Mouse (Mus musculus): ENCODE data around the gene Snx17.
"Not testable (repeated sequence)": the region's sequence is repeated elsewhere in the genome, so short reads cannot be mapped to it uniquely, and the experiment has no call there.

Gene Snx17

DNA sequence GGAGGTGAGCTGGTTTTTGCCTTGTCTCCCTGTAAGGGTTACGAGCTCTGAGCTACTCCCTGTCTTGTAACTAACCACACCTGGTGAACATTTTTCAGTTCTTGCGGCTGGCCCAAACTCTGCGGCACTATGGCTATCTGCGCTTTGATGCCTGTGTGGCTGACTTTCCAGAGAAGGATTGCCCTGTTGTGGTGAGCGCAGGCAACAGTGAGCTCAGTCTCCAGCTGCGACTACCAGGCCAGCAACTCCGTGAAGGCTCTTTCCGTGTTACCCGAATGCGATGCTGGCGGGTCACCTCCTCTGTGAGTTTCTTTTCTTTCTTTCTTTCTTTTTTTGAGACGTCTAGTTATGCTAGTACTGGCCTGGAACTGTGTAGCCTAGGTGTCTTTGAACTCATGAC lies 4.0 kb downstream of the Snx17 start:
- DNase-seq (ENCODE audit: low spot score) = no peak

DNA sequence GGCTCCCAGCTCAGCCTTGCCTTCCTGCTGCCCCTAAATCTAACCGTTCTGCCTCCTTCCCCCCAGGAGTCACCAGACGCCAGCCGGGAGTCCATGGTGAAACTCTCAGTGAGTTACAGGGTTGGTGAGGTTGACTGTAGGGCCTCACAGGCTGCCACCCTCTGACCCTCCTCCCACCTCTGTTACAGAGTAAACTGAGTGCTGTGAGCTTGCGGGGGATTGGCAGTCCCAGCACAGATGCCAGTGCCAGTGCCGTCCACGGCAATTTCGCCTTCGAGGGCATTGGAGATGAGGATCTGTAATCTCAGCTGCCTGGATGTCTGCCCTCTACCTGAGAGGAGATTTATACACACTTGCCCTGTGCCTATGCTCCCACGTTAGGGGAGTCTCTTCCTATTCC lies 5.1 kb downstream of the Snx17 start:
- no peak for DNase-seq (ENCODE audit: low spot score)

DNA sequence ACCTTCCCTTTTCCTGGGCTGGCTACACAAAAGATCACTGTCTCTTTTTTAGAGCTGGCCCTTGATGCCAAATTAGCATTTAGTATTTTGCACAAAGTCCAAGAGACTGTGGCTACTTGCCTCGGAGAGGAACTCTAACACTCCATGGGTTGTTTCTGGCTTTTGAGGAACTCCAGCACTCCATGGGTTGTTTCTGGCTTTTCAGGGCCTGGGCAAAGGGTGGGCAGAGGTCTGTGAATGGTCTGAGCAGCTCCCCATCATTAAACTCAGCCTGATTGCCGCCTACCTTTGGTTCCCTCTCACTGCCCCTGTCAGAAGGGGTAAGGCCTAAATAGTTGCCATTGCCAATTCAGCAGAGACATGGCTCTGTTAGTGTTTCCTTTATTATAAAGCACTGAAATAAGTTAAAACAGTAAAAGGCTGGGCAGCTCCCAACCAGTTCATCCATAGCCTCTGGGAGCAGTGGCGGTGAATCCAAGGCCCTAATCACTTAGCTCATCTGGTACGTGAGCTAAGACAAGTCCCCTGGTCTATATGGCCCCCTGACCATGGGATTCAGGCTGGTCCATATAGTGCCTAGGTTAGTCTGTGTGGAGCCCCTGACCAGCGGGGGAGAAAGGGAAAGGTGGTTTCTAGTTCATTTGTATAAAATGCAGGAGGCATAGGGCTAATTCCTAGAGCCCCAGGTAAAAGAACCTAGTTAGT lies 5.7 kb downstream of the Snx17 start:
- no peak for DNase-seq (ENCODE audit: low spot score)

DNA sequence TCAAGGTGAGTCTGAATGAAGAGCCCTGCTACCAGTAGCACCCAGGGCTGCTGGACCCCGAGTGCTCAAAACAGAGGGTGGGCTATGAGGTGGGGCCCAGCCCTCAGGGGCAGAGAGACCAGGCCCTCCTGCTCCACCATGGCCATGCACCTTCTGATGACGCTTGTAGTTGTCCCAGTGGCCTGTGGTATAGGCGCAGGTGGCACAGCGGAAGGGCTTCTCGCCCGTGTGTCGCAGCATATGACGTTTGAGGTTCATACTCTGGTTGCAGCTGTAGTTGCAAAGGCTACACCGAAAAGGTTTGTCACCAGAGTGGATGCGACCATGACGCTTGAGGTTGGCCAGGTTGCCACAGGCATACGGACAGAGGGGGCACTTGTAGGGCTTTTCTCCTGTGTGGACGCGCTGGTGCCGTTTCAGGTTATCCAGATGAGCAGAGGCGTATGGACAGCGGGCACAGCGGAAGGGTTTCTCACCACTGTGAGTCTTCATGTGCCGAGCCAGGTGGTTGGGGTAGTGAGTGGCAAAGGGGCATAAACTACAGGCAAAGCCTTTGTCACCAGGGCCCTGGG lies 6.4 kb downstream of the Snx17 start:
- no peak for DNase-seq (ENCODE audit: low spot score)

DNA sequence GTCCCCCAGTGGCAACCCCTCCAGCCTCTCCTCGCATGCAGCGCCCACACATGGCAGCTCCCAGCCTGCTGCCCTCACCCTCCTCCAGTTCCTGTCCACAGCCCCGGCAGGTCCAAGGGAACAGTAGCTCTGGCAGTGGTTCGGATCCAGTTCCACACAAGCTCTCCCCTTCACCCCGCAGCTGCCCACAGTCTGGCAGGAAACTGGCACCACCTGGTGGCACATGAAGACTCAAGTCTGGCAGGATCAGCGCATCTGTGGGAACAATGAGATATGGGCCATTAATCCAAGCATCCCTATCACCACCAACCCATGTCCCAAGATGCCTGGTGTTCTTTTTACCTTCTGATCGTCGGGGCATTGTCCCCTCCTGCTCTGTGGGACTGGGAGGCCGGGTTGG lies 6.9 kb downstream of the Snx17 start:
- no peak for DNase-seq (ENCODE audit: low spot score)

DNA sequence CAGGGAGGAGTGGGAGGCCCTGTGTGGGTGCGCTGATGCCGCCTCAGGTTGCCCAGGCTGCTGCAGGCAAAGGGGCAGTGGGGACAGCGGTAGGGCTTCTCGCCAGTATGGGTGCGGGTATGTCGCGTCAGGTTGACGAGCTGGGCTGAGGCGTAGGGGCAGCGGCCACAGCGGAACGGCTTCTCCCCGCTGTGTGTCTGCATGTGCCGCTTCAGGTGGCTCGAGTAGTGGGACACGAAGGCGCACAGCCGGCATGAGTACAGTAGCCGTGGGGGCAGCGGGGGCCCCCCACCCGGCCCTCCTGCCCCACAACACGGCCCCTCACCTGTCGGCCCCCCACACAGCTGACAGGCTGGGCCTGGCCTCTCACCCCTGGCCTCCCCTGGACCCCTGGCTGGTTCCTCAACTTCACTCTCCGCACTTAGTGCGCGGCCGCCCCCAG lies 7.3 kb downstream of the Snx17 start:
- DNase-seq (ENCODE audit: low spot score) = no peak

DNA sequence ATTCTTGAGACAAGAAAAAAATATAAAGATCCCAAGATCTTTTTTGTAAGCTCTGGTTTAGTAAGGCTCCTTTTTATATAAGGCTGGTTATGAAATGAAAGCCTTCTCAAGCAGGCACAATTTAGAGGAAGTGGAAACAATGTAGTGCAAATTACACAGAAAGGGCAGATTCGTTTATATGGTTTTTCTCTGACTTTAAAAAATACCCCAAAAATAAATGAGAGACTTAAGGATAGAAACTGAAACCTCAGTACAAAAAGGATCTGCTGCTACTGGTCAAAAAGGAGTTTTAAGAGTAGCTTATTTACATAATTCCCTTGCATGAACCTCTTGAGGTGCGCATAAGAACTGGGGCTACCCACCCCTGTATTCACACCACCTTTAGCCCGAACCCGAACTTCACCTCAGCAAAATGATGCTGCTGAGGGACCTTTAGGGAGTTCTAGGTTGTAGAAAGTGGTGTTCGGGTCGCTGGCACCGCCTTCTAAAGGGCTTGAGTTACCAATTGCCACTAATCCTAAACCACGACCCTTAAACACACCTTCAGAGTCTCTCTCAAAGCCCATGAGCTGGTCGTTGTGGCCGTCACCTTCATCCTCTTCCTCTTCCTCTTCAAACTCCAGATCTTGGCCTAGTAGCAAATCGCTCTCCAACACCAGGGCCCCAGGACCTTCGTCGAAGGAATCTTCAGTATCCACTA lies 8.2 kb downstream of the Snx17 start:
- DNase-seq (ENCODE audit: low spot score) = no peak

DNA sequence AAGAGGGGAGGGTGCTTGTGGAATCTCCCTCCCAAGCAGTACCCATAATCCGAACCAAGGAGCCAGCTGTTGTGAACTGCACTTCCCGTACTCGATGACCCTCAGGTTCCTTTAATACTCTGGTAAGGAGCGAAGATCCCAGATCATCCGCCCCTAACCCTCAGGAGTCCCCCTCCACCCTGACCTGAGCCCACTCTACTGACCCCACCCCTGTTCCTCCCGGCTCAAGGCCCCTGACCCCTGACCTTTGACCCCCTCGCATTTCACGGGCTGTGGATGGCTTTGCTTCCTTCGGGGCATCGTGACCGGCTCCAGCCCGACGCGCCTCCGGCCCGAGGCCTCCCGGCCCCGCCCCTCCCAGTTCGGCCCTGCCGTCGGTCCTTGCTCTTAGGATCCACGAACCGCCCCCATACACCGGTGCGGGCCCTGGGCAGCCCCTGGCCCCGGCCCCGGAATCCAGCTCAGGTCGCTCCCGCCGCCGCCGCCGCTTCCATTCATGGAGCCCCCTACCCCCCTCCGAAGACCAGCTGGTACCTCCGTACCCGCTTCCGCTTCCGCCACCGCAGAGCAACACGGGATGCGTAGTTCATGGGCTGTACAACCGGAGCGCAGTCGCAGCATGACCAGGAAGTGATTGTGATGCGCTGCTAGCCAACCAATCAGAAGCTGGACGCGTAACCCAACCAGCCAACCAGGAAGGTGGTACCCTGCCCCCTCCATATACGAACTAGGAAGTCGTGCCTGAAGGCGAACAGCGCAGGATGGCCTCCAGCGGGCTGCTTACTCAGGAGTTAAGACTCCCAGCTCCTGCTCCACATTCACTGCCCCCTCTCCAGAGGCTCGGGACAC lies 8.9 kb downstream of the Snx17 start, which contains the start of gene Zfp513:
TSS of gene Zfp513 (minus strand) at position 562 of the 849 bp plus-strand sequence.
- DNase-seq (ENCODE audit: low spot score) = peak; percentile 97

DNA sequence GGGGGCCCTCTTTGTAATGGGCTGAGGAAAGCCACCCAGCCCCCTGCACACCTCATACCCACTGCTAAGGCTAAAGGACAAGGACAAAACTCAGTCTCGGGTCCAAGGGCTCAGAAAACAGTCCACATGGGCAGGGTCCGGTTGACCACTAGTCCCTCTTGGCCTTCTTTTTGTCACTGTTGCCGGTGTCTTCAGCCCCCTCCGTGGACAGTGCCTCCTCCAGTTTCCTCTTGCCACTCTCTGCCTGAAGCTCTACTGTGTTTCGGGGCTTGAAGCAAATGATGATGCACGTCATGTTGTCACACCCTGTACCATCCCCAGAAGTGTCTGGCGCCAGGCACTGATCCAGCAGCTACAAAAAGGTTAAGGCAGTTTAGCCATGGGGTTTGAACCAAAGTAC lies 9.9 kb downstream of the Snx17 start:
- DNase-seq (ENCODE audit: low spot score) = no peak

DNA sequence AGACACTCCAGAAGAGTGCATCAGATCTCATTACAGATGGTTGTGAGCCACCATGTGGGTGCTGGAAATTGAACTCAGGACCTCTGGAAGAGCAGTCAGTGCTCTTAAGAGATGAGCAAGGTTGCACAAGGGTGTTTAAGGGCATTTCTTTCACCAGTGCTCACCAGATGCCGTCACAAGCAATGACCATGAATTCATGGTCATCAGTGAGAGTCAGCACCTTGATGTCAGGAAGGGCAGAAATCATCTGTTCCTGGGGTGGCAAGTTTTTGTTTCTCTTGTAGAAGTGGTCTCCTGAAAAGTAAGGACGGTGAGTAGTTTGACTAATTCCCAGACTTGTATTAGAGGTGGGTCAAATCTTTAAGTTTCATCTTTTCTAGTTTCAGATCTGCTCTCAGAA lies 10.8 kb downstream of the Snx17 start:
- DNase-seq (ENCODE audit: low spot score) = no peak

DNA sequence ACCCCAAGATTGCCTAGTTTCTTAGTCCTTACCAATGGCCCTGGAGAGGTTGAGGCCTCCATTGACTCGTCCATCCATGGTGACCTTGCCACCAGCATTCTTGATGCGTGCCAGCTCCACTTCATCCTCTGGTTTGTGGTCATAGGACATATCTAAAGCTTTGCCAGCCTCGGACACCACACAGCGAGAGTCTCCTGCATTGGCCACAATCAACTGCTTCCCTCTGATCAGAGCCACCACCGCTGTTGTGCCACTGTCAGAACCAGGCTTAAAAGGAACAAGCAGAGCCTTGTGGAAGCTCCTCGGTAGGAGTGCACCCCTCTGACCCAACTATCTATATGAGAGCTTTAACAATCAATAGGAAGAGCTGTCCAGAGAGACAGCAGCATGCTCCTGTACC lies 11.4 kb downstream of the Snx17 start:
- DNase-seq (ENCODE audit: low spot score) = no peak

DNA sequence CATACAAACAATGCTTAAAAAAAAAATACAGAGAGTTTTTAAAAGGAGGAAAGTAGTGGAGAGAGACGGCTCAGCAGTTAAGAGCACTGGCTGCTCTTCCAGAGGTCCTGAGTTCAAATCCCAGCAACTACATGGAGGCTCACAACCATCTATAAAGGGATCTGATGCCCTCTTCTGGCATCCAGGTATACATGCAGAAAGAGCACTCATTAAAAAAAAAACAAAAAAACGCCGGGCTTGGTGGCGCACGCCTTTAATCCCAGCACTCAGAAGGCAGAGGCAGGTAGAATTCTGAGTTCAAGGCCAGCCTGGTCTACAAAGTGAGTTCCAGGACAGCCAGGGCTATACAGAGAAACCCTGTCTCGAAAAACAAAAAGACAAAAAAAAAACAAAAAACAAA lies 23.5 kb downstream of the Snx17 start:
- not testable (repeated sequence) for DNase-seq (ENCODE audit: low spot score)

DNA sequence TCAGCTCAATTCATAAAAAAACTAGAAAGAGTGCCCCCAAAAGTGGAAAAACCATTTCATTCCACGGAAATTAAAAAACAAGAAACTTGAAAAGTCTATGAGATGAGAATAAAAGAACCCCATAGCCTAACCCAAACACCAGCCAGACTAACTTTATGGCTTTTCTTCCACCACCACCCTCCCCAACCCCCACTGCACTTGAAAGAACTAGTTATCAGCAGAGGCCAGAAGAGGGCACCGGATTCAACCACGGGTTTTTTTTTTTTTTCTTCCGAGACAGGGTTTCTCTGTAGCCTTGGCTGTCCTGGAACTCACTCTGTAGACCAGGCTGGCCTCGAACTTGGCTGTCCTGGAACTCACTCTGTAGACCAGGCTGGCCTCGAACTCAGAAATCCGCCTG lies 25.3 kb downstream of the Snx17 start:
- DNase-seq (ENCODE audit: low spot score) = no peak

DNA sequence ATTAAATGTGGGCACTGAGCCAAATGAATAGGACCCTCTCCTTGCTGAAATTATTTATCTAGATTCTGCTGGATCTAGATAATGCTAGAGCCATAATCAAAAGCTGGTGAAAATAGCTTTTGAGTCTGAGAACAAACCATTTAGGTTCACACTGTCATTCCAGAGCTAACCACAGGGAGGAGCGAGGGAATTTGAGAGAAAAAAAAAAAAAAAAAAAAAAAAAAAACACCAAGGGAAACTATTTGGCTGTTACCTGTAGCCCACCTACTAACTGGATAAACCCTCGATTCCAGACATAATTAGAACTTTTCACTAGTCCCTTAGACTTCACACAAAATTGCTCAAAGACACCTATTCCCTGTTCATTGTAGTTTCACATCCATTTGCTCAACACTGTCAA lies 26.0 kb downstream of the Snx17 start:
- no peak for DNase-seq (ENCODE audit: low spot score)

DNA sequence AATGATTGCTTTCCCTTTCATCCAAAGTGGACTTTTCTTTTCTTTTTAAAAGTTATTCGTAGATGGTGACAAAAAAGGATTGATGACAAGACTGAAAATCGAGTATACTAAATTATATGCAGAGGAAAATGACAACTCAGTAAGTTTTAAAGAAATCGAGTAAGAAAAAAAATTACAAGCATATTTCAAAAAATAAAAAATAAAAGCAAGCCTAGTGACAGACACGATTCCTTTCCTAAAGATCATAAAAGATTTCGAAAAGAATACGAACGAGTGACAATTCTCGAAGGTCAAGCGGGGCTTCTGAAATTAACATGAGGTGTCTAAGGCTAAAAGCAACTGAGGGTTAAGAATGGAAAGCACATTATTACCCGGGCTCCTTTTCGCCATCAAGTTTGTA lies 26.4 kb downstream of the Snx17 start:
- DNase-seq (ENCODE audit: low spot score) = no peak

DNA sequence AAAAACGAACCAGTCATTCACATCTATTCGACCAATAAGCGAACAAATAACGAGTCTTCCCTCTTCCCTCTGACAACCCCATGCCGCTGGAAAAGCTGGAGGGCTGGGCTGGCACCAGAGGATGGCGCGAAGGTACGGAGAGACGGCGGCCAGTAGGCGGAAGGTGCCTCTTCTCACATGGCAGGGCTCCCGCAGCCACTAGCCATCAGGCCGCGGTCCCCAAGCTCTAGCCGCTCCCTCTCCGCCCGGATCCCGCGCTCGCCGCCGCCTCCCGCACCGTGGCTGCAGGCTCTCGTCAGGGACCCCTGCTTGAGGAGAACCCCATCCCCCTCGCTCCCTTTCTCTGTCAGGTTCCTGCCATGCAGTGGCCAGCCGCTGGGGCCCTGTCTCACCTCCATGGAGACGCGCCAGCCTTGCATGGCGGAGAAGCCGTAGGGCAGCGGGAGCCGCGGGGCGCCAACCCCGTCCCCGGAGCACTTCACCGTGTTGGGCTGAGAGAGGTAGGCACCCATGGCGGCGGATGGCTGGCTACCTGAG lies 27.0 kb downstream of the Snx17 start:
- DNase-seq (ENCODE audit: low spot score) = no peak

DNA sequence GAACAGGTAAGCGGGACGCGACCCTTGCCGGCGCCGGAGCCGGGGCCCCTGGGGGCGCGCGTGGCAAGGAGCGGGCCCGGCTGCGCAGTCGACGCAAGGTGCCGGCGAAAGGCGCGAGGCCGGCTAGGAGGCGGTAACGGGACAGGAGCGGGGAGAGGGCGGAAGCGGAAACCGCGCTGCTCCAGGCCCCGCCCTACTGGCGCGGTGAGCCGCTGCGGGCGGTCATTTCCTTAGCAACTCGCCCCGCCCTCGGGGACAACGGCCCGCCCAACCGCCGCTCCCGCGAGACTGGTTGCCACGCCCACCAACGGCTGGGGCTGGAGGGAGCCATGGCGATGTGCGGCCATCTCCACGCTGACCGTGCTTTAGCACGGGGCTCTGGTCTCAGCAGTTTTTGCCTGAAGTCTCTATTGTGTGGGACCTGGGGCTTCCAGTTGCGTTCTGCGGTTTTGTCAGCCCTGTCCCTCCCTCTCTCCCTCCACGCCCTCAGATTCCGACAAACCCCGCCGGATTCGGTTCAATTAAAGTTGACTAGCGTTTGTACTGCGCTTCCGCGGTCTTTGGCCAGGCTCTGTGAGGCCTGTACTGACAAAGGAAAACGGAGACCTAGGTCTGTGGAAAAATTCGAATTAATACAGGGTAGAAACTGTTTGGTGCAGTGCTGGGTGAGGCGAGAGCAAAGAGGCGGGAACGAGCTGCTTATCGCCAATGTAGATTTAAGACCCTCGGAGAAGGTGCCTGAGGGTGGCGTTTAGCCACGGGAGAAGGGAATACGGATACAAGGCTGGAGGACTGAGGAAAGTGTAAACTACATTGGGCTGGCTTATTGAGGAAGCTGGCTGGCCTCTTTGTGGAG lies 27.6 kb downstream of the Snx17 start, which contains the start of gene Ppm1g:
TSS of gene Ppm1g (minus strand) at position 240 of the 856 bp plus-strand sequence.
- peak; percentile 97 for DNase-seq (ENCODE audit: low spot score)

DNA sequence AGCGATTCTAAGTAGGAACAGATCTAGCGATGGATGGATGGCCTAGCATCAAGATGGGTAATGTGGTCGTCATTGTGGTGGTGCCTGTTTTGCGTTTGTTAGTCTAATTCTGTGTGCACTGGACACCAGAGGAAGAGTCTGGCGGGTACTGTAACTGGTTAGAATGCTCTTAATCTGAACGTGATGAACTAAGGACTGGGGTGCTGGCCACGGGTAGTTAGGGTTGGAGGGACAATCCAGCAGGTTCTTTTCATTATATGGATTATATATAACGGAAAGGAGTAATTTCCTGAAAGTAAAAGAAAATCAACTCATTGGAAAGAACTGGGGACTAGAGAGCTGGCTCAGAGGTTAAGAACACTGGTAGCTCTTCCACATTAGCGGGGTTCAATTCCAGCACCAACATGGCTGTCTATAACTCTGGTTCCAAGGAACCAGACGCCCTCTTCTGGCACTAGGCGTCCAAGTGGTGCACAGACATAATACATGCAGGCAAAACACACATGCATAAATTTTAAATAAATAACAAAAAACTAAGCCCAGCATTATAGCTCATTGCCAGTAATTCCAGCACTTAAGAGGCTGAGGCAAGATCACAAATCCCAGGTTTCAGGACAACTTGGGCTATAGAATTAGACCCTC lies 28.4 kb downstream of the Snx17 start:
- DNase-seq (ENCODE audit: low spot score) = no peak

DNA sequence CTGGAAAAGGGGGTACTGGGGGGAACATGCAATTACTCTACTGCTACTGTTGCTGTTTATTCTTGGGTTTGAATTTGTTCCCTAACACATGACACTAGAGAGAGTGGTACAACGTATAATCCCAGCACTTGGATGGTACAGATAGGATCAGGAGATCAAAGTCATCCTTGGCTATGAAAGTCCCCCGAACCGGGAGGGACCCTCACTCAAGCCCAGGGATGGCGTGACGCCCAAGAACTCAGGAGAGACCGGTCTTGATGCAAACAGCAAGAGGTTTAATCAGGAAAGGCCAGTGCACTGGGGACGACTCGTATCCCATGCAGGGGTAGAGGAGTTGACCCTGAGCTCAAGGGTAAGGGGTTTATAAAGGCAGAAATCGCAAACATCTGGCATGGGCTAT lies 29.7 kb downstream of the Snx17 start:
- no peak for DNase-seq (ENCODE audit: low spot score)

DNA sequence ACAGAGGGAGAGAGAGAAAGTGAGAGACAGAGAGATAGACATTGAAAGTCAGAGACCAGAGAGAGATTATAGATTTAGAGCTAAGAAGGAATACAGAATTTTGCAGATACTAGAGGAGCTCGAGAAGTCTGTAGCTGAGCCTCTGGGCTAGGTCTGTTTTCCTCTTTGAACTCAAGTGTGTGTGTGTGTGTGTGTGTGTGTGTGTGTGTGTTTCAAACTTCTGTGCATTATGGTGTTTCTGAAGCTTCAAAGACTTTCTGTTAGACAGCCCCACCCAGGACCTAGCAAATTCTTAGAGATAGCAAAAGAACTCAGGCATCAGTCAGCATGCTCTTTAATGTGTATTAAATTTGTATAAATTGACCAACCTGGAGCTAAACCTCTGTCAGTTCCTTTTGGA lies 33.6 kb downstream of the Snx17 start:
- DNase-seq (ENCODE audit: low spot score) = no peak

Data from testis, postnatal 14 days (tissue).